Mouse (Mus musculus): Measurements from ENCODE around the gene Omd. TPM values are rescaled to one million over a fixed set of nuclear protein-coding genes. Genes with fewer than 3 reads are reported as not detected.

The Omd gene
- 0.99 and 1.4 TPM in 2 replicates for polyA plus RNA-seq (2021; fragmentation: Nextera tagmentation)
- long read RNA-seq, experiment 1 = 0 reads
- long read RNA-seq, experiment 2, partial matches to known transcripts = 3 of 4 reads
- long read RNA-seq, experiment 2, other reads (novel, unspliced or antisense) = 0 of 4 reads

GRCm38 (mm10) chr13:49581541-49582530 lies at the start of gene Omd:
Omd (plus strand) TSS chr13:49582462.

GRCm38 (mm10) chr13:49544279-49544678 lies 38.0 kb upstream of the Omd start, which contains the start of gene Aspn:
Aspn (plus strand) TSS chr13:49544443.

GRCm38 (mm10) chr13:49607714-49608113 lies 25.5 kb downstream of the Omd start, which contains the start of gene Ogn:
Ogn (plus strand) TSS chr13:49608046.

Other genes with a start within 250 kb of the Omd start
- gene Bicd2, start 240.9 kb upstream of the Omd start, polyA plus RNA-seq (2021; fragmentation: Nextera tagmentation) = 9.0 and 9.1 TPM in 2 replicates
- 8.1 and 8.9 TPM in 2 replicates for gene Ippk, start 161.2 kb upstream of the Omd start, polyA plus RNA-seq (2021; fragmentation: Nextera tagmentation)
- 0.16 and 0.35 TPM in 2 replicates for gene Tes3-ps, start 89.1 kb upstream of the Omd start, polyA plus RNA-seq (2021; fragmentation: Nextera tagmentation)
- gene Ecm2, start 77.7 kb upstream of the Omd start, polyA plus RNA-seq (2021; fragmentation: Nextera tagmentation) = 1.3 TPM in 2 replicates
- 0.16 and 0.47 TPM in 2 replicates for gene Aspn, start 38.0 kb upstream of the Omd start, polyA plus RNA-seq (2021; fragmentation: Nextera tagmentation)
- 3.5 and 4.7 TPM in 2 replicates for gene Ogn, start 25.6 kb downstream of the Omd start, polyA plus RNA-seq (2021; fragmentation: Nextera tagmentation)
- 1.2 TPM in 2 replicates for gene Cenpp, start 70.3 kb downstream of the Omd start, polyA plus RNA-seq (2021; fragmentation: Nextera tagmentation)
- 11.0 and 11.2 TPM in 2 replicates for gene Nol8, start 70.6 kb downstream of the Omd start, polyA plus RNA-seq (2021; fragmentation: Nextera tagmentation)
- 9.8 and 12.3 TPM in 2 replicates for gene Iars, start 99.6 kb downstream of the Omd start, polyA plus RNA-seq (2021; fragmentation: Nextera tagmentation)
- not detected in 2 replicates for gene Gm30302, start 216.5 kb downstream of the Omd start, polyA plus RNA-seq (2021; fragmentation: Nextera tagmentation)